Mouse (Mus musculus) MEL (cell line): ENCODE measurements at regions not wholly inside any gene's neighbourhood (a gene's known extent, or its start where the extent isn't known, plus 50 kb on each side); places are given as distances from the start of the nearest gene placed in this dataset.

Experiments used
- DNase-seq: peaks from one replicate; pipeline ENCODE4 v3.0.0; 2011; ENCODE audit warnings: low read depth, low spot score
- H3K27ac ChIP-seq: 2 replicates; pipeline ENCODE4 v1.5.1; 2012; ENCODE audit warnings: low read depth, mild to moderate bottlenecking, control low read depth, low read length, moderate library complexity; ENCODE audit not compliant: control insufficient read depth
- H3K27me3 ChIP-seq, 2 experiments: fragments of 150-350 bp in 1 of 2; sonication (generic) in 1 of 2; 2 replicates each; pipeline ENCODE4 v1.6.1; 2012; ENCODE audit warnings: low read length in 2 of 2, mild to moderate bottlenecking in 2 of 2, improper control_type of control experiment in 1 of 2, moderate library complexity in 1 of 2; ENCODE audit not compliant: insufficient read depth in 2 of 2, control insufficient read depth in 1 of 2
- H3K36me3 ChIP-seq, 2 experiments: 2 replicates each; pipeline ENCODE4 v1.6.1; 2012 to 2014; ENCODE audit warnings: low read length in 2 of 2, improper control_type of control experiment in 1 of 2, inconsistent platforms in 1 of 2, mild to moderate bottlenecking in 1 of 2; ENCODE audit not compliant: insufficient read depth in 2 of 2, control insufficient read depth in 1 of 2
- H3K4me1 ChIP-seq, 2 experiments: fragments of 150-350 bp in 1 of 2; sonication (generic) in 1 of 2; 2 replicates each; pipeline ENCODE4 v1.6.1; 2012; ENCODE audit warnings: low read length in 2 of 2, improper control_type of control experiment in 1 of 2, mild to moderate bottlenecking in 1 of 2; ENCODE audit not compliant: insufficient read depth in 2 of 2, control insufficient read depth in 1 of 2
- H3K4me3 ChIP-seq, 2 experiments: fragments of 150-350 bp in 1 of 2; sonication (generic) in 1 of 2; 2 replicates each; pipeline ENCODE4 v1.5.1; 2012; ENCODE audit warnings: low read depth in 2 of 2, low read length in 2 of 2, mild to moderate bottlenecking in 2 of 2, moderate library complexity in 2 of 2, control low read depth in 1 of 2, improper control_type of control experiment in 1 of 2; ENCODE audit not compliant: control insufficient read depth in 1 of 2, insufficient read depth in 1 of 2
- H3K79me2 ChIP-seq: 2 replicates; pipeline ENCODE4 v1.6.1; 2012; ENCODE audit warnings: mild to moderate bottlenecking, low read length, moderate library complexity; ENCODE audit not compliant: control insufficient read depth, poor library complexity, insufficient read depth
- H3K9ac ChIP-seq: 2 replicates; pipeline ENCODE4 v1.6.1; 2012; ENCODE audit warnings: low read depth, mild to moderate bottlenecking, control low read depth, low read length, moderate library complexity; ENCODE audit not compliant: control insufficient read depth, poor library complexity, severe bottlenecking
- H3K9me3 ChIP-seq: fragments of 150-350 bp; sonication (generic); replicated peaks from 2 replicates; pipeline ENCODE4 v1.6.1; 2012; ENCODE audit warnings: mild to moderate bottlenecking, low read length, improper control_type of control experiment, moderate library complexity; ENCODE audit not compliant: insufficient read depth
- BHLHE40 ChIP-seq: IDR thresholded peaks from 2 replicates; pipeline ENCODE4 v1.6.1; 2012; ENCODE audit warnings: low read depth, mild to moderate bottlenecking, inconsistent platforms, low read length, improper control_type of control experiment, borderline replicate concordance
- CHD1 ChIP-seq: IDR thresholded peaks from 2 replicates; pipeline ENCODE4 v1.6.1; 2012; ENCODE audit warnings: low read depth, mild to moderate bottlenecking, inconsistent platforms, low read length, improper control_type of control experiment
- CHD2 ChIP-seq: IDR thresholded peaks from 2 replicates; pipeline ENCODE4 v1.6.1; 2011; ENCODE audit warnings: low read length, improper control_type of control experiment
- CTCF ChIP-seq, 3 experiments: IDR thresholded peaks in 2 of 3; conservative IDR thresholded peaks in 1 of 3; 2 replicates each; pipeline ENCODE4 v1.5.1; 2011 to 2012; ENCODE audit warnings: low read length in 3 of 3, low read depth in 2 of 3, mild to moderate bottlenecking in 2 of 3, improper control_type of control experiment in 1 of 3, inconsistent platforms in 1 of 3, mixed read lengths in 1 of 3, moderate library complexity in 1 of 3; ENCODE audit not compliant: control insufficient read depth in 1 of 3, insufficient read depth in 1 of 3, poor library complexity in 1 of 3, severe bottlenecking in 1 of 3
- E2F4 ChIP-seq: IDR thresholded peaks from 2 replicates; pipeline ENCODE4 v1.6.1; 2011; ENCODE audit warnings: low read depth, low read length, improper control_type of control experiment, borderline replicate concordance
- ELF1 ChIP-seq: IDR thresholded peaks from 2 replicates; pipeline ENCODE4 v1.6.1; 2014; ENCODE audit warnings: low read depth, mild to moderate bottlenecking, inconsistent platforms, low read length, improper control_type of control experiment, moderate library complexity
- EP300 ChIP-seq, 2 experiments: IDR thresholded peaks; 2 replicates each; pipeline ENCODE4 v1.6.1; 2011; ENCODE audit warnings: improper control_type of control experiment in 2 of 2, low read length in 2 of 2, low read depth in 1 of 2, mild to moderate bottlenecking in 1 of 2
- ETS1 ChIP-seq: IDR thresholded peaks from 2 replicates; pipeline ENCODE4 v1.6.1; 2012; ENCODE audit warnings: low read depth, mild to moderate bottlenecking, inconsistent platforms, low read length, improper control_type of control experiment, moderate library complexity
- GABPA ChIP-seq: IDR thresholded peaks from 2 replicates; pipeline ENCODE4 v1.6.1; 2012; ENCODE audit warnings: low read depth, mild to moderate bottlenecking, inconsistent platforms, low read length, improper control_type of control experiment, moderate library complexity
- GATA1 ChIP-seq: IDR thresholded peaks from 2 replicates; pipeline ENCODE4 v1.6.1; 2011; ENCODE audit warnings: low read depth, low read length, improper control_type of control experiment
- HCFC1 ChIP-seq: IDR thresholded peaks from 2 replicates; pipeline ENCODE4 v1.6.1; 2012; ENCODE audit warnings: low read depth, mild to moderate bottlenecking, inconsistent platforms, low read length, improper control_type of control experiment, moderate library complexity
- MAFK ChIP-seq: IDR thresholded peaks from 2 replicates; pipeline ENCODE4 v1.6.1; 2011; ENCODE audit warnings: low read depth, mild to moderate bottlenecking, low read length, improper control_type of control experiment, borderline replicate concordance
- MEF2A ChIP-seq: IDR thresholded peaks from 2 replicates; pipeline ENCODE4 v1.6.1; 2014; ENCODE audit warnings: low read depth, mild to moderate bottlenecking, inconsistent platforms, low read length, improper control_type of control experiment; ENCODE audit not compliant: poor library complexity, insufficient replicate concordance, severe bottlenecking; ENCODE audit errors: extremely low read depth
- MXI1 ChIP-seq: IDR thresholded peaks from 2 replicates; pipeline ENCODE4 v1.6.1; 2011; ENCODE audit warnings: mild to moderate bottlenecking, low read depth, low read length, improper control_type of control experiment
- MYB ChIP-seq: IDR thresholded peaks from 2 replicates; pipeline ENCODE4 v1.6.1; 2011; ENCODE audit warnings: mild to moderate bottlenecking, low read depth, low read length, improper control_type of control experiment
- NELFE ChIP-seq: IDR thresholded peaks from 2 replicates; pipeline ENCODE4 v1.6.1; 2011; ENCODE audit warnings: low read depth, low read length, improper control_type of control experiment
- POLR2A ChIP-seq, 2 experiments: IDR thresholded peaks; 2 replicates each; pipeline ENCODE4 v1.6.1; 2011 to 2012; ENCODE audit warnings: low read length in 2 of 2, mild to moderate bottlenecking in 2 of 2, control low read depth in 1 of 2, improper control_type of control experiment in 1 of 2, low read depth in 1 of 2, moderate library complexity in 1 of 2; ENCODE audit not compliant: control insufficient read depth in 1 of 2, insufficient read depth in 1 of 2, poor library complexity in 1 of 2
- POLR2AphosphoS2 ChIP-seq: IDR thresholded peaks from 2 replicates; pipeline ENCODE4 v1.6.1; 2011; ENCODE audit warnings: low read length, improper control_type of control experiment
- POLR2AphosphoS5 ChIP-seq: IDR thresholded peaks from 2 replicates; pipeline ENCODE4 v1.6.1; 2012; ENCODE audit warnings: low read depth, borderline replicate concordance, mild to moderate bottlenecking, inconsistent platforms, low read length, moderate library complexity, mixed read lengths
- RAD21 ChIP-seq: IDR thresholded peaks from 2 replicates; pipeline ENCODE4 v1.6.1; 2011; ENCODE audit warnings: mild to moderate bottlenecking, low read depth, low read length, improper control_type of control experiment
- RCOR1 ChIP-seq: IDR thresholded peaks from 2 replicates; pipeline ENCODE4 v1.6.1; 2012; ENCODE audit warnings: low read depth, mild to moderate bottlenecking, inconsistent platforms, low read length, improper control_type of control experiment
- SIN3A ChIP-seq: IDR thresholded peaks from 2 replicates; pipeline ENCODE4 v1.6.1; 2012; ENCODE audit warnings: low read length, improper control_type of control experiment, inconsistent platforms
- SMC3 ChIP-seq: IDR thresholded peaks from 2 replicates; pipeline ENCODE4 v1.6.1; 2011; ENCODE audit warnings: low read depth, low read length, improper control_type of control experiment
- TAL1 ChIP-seq: IDR thresholded peaks from 2 replicates; pipeline ENCODE4 v1.6.1; 2012; ENCODE audit warnings: mild to moderate bottlenecking, inconsistent platforms, low read length, moderate library complexity, mixed read lengths
- TBP ChIP-seq: IDR thresholded peaks from 2 replicates; pipeline ENCODE4 v1.8.0; 2011; ENCODE audit warnings: low read depth, low read length, improper control_type of control experiment
- UBTF ChIP-seq: IDR thresholded peaks from 2 replicates; pipeline ENCODE4 v1.6.1; 2012; ENCODE audit warnings: low read depth, mild to moderate bottlenecking, inconsistent platforms, low read length, improper control_type of control experiment, moderate library complexity, borderline replicate concordance; ENCODE audit not compliant: insufficient read depth
- ZC3H11A ChIP-seq: IDR thresholded peaks from 2 replicates; pipeline ENCODE4 v1.6.1; 2012; ENCODE audit warnings: low read depth, mild to moderate bottlenecking, inconsistent platforms, low read length, improper control_type of control experiment
- ZKSCAN1 ChIP-seq: IDR thresholded peaks from 2 replicates; pipeline ENCODE4 v1.6.1; 2012; ENCODE audit warnings: low read depth, mild to moderate bottlenecking, inconsistent platforms, low read length, improper control_type of control experiment, moderate library complexity
- ZMIZ1 ChIP-seq: IDR thresholded peaks from 2 replicates; pipeline ENCODE4 v1.6.1; 2012; ENCODE audit warnings: low read depth, mild to moderate bottlenecking, inconsistent platforms, low read length, improper control_type of control experiment, moderate library complexity

- H3K9me3 ChIP-seq, result no peaks in the 10 kb centered on the region
- no peak overlapping the region for H3K4me3 ChIP-seq
- H3K27me3 ChIP-seq, result no peaks in the 10 kb centered on the region
- no peaks in the 10 kb centered on the region for H3K36me3 ChIP-seq
- H3K27ac ChIP-seq, result no peak overlapping the region
- TF ChIP-seq POLR2AphosphoS5 (no peak), CHD1 (no peak), E2F4 (no peak), HCFC1 (no peak), POLR2AphosphoS2 (no peak), BHLHE40 (no peak), UBTF (no peak), ETS1 (no peak), MXI1 (no peak), TBP (no peak), NELFE (no peak), GABPA (no peak), MEF2A (no peak), RAD21 (no peak), CTCF (IDR thresholded peaks at IDR 0.05 in 2 of 3, conservative IDR thresholded peaks at IDR 0.05 in 1 of 3; ENCODE audit: control insufficient read depth in 1 of 3, insufficient read depth in 1 of 3, low read depth in 2 of 3, low read length in 3 of 3, poor library complexity in 1 of 3, severe bottlenecking in 1 of 3) (no peak), MYB (no peak), GATA1 (no peak), TAL1 (no peak), CHD2 (no peak), SIN3A (no peak)
- DNase-seq, result no peak
- H3K4me1 ChIP-seq, result no peaks in the 10 kb centered on the region
- H3K9ac ChIP-seq, result no peak overlapping the region
- H3K79me2 ChIP-seq, result no peaks in the 10 kb centered on the region
Observed at GRCm38 (mm10) chr3:128723100-128723499, 476.6 kb upstream of the Pitx2 start.

DNA sequence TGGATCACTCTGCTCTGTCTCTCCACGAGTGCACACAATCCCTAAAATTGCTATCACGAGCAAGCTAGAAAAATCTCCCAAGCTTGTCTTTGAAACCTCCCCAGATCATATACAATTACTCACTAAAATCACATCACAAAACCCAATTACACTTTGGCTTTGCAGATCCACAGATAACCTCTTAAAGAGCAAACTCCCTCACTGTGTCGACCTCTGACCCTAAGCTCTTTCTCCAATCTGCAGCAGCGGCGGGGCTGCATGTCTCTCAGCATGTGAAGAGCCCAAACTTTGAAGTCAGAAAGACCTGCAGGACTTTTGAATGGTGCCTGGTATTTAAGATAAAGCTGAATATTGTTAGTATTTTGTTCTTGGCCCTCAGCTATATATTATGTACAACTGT lies 479.4 kb upstream of the Pitx2 start:
- no peaks in the 10 kb centered on the region for H3K27me3 ChIP-seq
- no peak overlapping the region for H3K27ac ChIP-seq
- no peaks in the 10 kb centered on the region for H3K9me3 ChIP-seq
- H3K4me1 ChIP-seq, result no peaks in the 10 kb centered on the region
- TF ChIP-seq RCOR1 (no peak), ELF1 (no peak), CTCF (IDR thresholded peaks at IDR 0.05 in 2 of 3, conservative IDR thresholded peaks at IDR 0.05 in 1 of 3; ENCODE audit: control insufficient read depth in 1 of 3, insufficient read depth in 1 of 3, low read depth in 2 of 3, low read length in 3 of 3, poor library complexity in 1 of 3, severe bottlenecking in 1 of 3) (no peak), SMC3 (no peak), UBTF (no peak), RAD21 (no peak), POLR2A (IDR thresholded peaks at IDR 0.05; ENCODE audit: control insufficient read depth in 1 of 2, insufficient read depth in 1 of 2, low read depth in 1 of 2, low read length in 2 of 2, poor library complexity in 1 of 2) (no peak), ZKSCAN1 (no peak), POLR2AphosphoS2 (no peak), ZC3H11A (no peak), EP300 (IDR thresholded peaks at IDR 0.05; ENCODE audit: low read depth in 1 of 2, low read length in 2 of 2) (no peak), MAFK (no peak), CHD1 (no peak), GABPA (no peak), E2F4 (no peak), CHD2 (no peak), SIN3A (no peak), GATA1 (no peak), BHLHE40 (no peak), ZMIZ1 (no peak)
- H3K79me2 ChIP-seq, result no peaks in the 10 kb centered on the region
- H3K9ac ChIP-seq, result no peak overlapping the region
- H3K4me3 ChIP-seq, result no peak overlapping the region
- no peaks in the 10 kb centered on the region for H3K36me3 ChIP-seq
- no peak for DNase-seq
